Mouse (Mus musculus) T-helper 17 cell (primary cell): ENCODE data around the gene Numa1.
"Not testable (repeated sequence)": the region's sequence is repeated elsewhere in the genome, so short reads cannot be mapped to it uniquely, and the experiment has no call there.

ENCODE experiments used
- in situ Hi-C, 2 experiments: fragments of 300-600 bp; cut with MboI, MseI; formaldehyde crosslinking; loops; 1 replicate in 1 of 2; 2 replicates in 1 of 2; pipeline ENCODE4 v1.15.1; 2025; ENCODE audit warnings: high pct_unique_total_duplicates in 2 of 2

The Numa1 gene

DNA sequence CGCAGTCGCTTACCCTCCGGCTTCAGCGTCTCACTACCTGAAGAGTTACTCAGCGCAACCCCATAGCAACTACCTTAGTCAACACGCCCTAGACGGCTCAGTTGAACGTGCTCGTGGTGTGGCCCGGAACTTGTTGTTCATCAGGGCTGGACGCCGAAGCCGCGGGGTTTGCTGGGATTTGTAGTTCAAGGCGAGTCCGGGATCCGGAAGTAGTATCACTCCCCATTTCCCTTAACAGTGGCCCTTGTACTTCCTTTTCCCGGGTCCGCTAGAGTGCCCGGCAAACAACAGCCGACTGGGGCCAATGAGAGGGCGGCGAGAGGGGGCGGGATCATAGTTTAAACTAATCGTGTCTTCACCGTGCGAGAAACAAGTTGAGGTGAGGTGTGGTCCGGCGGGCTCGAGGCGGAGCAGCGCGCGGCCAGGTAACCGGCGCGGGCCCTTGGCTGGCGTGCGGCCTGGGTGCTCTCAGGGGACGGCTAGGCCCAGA lies at the start of gene Numa1, which contains the start of gene Lrrc51:
Gene Numa1, plus strand, starts transcription at position 361 of the 490 bp plus-strand sequence.
Gene Lrrc51, minus strand, starts transcription at position 145 of the 490 bp plus-strand sequence.
- in situ Hi-C loops, result loop anchor here in 1 of 2 experiments (5.0 kb wide), 1 partner anchor 36 kb away; no protein-coding TSS in a partner anchor

DNA sequence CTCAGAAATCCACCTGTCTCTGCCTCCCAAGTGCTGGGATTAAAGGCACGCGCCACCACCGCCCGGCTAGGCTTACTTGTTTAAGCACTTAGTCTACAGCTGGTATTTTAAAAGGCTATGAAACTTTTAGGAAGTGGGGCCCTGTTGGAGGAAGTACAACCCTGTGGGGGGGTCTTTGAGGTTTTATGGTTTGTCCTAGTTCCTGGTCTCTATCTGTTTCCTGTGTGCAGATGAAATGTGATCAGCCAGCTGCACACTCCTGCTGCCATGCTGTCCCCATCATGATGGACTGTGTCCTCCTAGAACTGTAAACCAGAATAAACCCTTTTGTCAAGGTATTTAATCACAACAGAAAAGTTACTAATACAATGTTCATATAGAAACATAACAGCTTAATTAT lies 49.8 kb upstream of the Numa1 start:
- in situ Hi-C loops, result no loop called here

DNA sequence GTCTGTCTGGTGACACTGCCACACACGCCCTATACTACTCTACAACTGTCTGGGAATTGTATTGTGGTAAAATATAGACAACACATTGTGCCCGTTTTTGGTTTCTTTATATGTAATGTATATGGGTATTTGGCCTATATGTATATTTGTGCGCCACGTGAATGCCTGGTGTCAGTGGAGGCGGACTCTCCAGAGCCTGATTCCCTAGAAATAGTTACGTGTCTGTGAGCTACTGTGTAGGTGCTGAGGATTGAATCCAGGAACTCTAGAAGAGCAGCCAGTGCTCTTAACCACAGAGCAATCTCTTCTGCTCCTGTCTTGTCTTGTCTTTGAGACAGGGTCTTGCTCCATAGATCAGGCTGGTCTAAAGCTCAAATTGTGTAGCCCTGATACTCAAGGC lies 47.6 kb upstream of the Numa1 start:
- in situ Hi-C loops, result no loop called here

DNA sequence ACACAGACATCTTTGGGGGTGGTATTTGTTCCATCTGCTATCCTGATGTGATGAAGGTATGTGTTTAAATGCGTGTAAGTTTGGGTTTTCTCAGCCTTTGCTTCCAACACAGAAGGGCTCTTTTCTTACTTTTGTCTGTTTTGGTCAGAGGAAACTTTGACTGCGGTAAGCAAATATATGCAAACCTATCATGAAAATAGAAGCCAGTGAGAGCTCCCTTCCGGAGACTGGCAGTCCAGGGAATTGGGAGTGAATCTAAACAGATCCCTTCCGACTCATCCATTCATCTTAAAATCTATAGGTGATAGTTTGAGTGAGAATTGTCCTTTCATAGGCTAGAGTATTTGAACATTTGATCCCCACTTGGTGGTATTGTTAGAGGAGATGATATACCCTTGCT lies 45.5 kb upstream of the Numa1 start:
- in situ Hi-C loops, result no loop called here

DNA sequence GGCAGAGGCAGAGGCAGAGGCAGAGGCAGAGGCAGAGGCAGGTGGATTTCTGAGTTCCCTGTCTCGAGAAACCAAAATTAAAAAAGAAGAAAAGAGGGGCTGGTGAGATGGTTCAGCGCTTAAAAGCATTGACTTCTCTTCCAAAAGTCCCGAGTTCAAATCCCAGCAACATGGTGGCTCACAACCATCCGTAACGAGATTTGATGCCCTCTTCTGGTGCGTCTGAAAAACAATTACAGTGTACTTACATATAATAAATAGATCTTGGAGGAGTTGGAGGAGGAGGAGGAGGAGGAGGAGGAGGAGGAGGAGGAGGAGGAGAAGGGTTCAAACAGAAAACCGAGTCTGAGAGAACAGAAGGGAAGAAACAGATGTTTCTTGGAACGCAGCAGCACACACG lies 38.2 kb upstream of the Numa1 start:
- in situ Hi-C loops, result loop anchor here in 1 of 2 experiments (5.0 kb wide), 1 partner anchor 37 kb away; the partner anchor contains the start of genes Lrrc51 and Numa1

DNA sequence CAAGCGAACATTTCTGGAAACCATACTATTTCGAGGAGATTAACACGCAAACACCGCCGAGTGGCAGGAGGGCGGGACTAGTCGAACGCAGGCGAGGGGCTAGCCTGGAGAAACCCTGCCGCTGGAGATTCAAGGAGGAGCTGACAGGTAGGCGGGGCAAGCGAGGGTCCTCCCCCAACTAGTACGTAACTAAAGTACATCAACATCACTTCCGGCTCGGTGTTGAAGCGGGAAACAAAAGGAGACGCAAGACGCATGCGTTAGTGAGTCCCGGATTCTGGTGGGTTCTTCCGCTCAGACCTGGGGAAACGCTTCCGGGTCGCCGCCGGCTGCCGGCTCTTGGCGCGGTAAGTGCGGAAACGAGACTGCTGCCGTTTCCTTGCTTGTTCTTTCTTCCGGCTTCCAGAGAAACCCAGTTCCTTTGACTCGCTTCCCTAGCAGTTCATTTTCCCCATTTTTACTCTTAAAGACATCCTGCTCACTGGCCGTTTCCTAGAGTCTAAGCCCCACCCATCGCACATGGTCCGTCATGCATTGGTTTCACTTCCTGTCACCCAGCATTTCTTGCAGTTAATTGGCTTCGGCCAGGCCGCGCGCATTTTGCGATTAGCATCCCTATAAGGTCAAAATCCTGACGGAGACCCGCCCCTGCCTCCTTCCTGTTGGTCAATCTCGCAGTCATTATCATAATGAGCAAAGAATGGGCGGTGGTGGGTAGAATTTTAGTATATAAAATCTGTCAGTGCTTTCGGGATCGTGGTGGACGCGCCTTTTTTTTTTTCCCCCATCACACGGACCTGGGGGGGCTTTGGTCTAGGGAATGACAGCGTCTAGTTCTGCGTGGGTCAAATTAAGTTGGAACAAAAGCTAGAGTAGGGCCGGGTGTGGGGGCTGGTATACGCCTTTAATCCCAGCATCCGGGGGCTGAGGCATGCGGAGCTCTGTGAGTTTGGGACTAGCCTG lies 37.5 kb upstream of the Numa1 start:
- in situ Hi-C loops, result loop anchor here in 1 of 2 experiments (5.0 kb wide), 1 partner anchor 36 kb away; the partner anchor contains the start of genes Lrrc51 and Numa1

DNA sequence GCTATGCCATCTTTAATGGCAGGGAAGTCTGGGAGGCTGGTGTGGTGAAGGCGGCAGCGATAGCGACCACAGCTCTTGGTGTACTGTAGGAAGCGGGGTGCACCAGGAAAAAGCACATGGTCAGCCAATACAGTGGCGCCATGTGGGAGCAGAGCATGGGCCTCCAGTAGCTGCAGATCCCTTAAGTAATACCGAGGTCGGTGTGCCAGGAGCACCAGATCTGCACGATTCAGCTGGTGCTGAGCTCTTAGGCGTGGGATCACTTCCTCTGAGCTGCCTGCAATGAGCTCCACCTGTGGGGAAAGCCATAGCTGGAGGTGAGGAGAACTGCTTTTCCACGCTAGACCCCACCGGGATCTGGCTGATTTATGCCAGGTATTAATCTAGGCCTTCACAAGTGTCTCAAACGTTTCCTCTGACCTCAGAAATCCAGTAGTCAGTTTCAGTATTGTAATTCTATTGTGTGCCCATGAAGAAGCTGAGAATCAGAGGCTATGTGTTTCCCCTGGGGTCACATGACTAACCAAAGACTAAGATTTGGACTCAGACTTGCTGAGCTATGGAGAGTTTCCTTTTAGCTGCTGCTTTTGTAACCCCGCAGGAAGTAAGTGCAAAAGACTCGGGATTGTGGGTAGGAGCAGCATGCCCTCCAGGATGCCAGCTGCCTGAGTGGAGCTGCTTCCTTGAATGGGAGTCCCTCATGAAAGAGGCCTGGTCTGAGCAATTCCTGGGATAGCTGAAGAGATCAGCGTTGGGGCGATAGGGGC lies 33.4 kb upstream of the Numa1 start:
- in situ Hi-C loops, result no loop called here

DNA sequence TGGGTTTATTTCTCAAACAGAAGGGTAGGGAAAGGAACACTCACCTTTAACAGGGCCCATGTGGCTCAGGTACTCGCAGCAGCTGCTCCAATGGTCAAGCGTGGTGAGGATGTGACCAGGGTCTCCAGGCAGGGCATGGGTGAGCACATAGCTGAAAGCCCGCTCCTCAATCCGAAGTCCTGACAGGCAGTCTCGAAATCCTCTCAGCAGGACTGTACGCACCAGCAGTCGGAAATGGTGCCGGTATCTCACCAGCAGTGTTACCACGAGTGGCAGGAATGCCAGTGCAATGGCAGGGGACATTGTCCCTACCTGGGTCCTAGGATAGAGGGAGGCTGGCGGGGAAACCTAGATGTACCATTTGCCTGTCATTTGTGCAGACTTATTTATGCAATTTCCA lies 31.9 kb upstream of the Numa1 start:
- in situ Hi-C loops, result no loop called here

DNA sequence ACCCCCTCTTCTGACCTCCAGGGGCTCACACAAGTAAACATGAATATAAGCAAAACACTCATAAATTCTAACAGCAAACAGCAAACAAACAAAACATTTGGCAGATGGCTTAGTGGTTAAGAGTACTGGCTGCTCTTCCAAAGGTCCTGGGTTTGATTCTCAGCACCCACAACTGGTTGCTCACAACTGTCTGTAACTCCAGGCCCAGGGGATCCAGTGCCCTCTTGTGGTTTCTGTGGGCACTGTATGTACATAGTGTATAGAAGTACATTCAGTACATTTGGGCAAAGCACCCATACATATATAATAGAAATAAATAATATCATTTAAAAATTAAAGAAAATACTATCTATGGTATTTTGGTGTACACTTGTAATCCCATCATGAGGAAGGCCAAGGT lies 31.1 kb upstream of the Numa1 start:
- in situ Hi-C loops, result no loop called here

DNA sequence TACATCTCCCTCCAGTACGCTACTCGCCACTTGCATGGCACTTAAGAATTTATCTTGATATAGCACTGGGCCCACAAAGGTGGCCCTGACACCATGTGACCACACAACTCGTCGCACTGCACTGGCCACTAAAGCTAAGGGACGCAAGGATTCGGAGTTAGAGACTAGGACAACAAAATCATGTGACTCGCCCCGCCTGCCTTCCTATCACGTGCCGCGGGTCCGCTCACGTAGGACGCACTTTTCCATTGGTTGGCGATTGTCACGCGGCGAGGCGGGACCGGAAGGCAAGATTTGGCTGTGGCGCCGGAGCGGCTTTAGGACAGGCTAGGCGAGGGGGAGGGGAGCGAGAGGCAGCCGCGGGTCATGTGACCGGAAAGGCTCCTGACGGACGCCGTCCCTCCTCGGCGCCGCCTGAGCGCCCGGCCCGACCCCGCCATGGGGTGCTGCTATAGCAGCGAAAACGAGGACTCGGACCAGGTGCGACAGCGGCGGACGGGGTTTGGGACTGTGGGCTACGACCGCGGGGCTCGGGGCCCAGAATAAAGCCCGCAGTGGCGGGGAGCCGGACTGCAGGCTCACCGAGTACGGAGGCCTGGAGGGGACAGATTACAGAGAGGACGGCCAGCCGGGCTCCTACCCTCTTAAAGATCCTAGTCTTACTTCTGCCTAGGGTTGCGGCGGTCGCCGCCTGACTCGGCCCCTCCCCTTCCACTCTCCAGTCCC lies 28.2 kb upstream of the Numa1 start, which contains the start of gene Lamtor1:
Gene Lamtor1, plus strand, starts transcription at position 344 of the 726 bp plus-strand sequence.
- in situ Hi-C loops, result no loop called here

DNA sequence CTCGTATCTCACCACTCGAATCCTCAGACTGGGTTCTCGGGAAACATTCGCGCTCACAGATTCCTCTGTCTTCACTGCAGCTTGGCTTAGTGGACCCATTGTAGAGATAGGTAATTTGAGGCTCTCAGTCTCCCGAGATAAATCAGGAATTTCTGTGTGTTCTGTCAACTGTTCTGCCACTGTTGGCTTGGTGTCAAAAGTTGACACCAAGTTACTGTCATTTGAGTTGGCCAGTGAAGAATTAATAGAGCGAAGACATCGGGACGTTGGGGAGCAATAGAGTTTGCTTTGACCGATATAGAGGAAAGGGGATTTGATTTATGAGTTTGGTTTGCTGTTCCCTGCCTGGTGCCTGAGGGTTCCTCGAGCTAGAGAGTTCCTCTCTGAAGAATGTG lies 27.6 kb upstream of the Numa1 start, which contains the start of gene Tomt:
Gene Tomt, minus strand, starts transcription at position 73 of the 395 bp plus-strand sequence.
- in situ Hi-C loops, result no loop called here

DNA sequence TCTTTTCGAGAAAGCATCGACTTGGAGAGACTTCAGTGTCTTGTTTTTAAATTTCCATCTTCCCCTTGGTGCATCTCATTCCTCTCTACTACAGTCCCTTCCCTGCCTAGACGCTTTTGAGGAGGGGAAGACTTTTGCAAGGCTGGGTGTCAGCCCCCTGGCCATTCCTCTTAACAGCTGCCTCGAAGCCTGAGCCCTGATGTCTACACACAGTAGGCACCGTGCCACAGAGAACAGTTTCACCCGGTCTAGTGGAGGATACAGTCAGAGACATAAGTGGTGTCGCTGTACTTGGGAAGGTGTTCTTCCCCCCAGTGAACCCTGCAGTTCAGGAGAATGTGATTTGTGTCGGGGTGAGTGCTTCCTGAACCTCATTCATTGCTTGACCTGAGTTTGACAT lies 27.2 kb upstream of the Numa1 start:
- in situ Hi-C loops, result no loop called here

DNA sequence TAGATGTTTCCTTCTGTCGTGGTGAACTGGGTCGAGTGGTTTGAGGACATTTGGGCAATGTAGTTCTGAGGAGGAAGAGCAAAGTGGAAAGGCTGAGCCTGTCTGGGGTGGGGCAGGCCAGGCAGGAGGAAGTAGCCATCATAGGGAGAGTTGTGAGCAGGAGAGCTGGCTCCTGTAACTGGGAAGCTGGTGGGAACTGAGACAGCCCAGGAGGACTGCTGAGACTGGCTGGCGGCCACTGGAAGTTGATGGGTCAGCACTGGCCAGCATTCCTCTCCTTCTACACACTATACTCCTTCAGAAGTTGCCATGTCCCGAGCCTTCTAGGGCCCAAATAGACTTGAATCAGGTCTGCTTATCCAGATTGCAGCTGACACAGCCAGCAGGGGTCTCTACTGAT lies 25.5 kb upstream of the Numa1 start:
- in situ Hi-C loops, result no loop called here

DNA sequence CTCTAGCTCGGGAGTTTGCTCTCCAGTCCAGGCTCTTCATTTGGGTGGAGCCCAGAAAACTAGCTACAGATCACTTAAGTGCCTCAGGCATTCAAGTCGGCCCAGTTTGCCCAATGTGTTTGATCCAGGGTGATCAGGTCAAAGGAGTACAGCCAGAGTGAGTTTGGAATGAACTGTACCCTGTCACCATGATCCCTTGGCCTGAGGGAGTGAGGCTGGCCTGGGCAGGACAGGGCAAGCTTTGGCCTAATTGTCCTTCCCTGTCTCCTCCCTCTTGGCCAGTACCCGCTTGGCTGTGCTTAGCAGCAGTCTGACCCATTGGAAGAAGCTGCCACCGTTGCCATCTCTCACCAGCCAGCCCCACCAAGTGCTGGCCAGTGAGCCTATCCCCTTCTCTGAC lies 23.8 kb upstream of the Numa1 start:
- in situ Hi-C loops, result no loop called here

DNA sequence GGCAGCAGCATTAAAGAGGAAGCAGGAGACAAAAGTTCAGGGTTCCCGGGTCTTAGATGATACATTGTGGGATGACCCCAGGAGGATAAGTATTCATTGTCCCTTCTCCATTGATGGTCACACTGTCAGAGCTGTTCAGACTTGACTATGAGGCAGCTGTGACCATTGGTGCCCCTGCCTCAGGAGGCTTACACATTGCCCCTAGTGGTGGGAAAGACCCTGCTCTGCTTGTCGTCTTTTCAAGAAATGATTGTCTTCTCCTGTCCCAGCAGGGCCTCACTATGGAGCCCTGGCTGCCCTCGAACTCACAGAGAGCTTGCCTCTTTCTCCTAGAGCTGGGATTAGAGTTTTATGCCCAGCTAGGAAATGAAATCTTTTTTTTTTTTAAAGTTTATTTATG lies 21.9 kb upstream of the Numa1 start:
- in situ Hi-C loops, result no loop called here

DNA sequence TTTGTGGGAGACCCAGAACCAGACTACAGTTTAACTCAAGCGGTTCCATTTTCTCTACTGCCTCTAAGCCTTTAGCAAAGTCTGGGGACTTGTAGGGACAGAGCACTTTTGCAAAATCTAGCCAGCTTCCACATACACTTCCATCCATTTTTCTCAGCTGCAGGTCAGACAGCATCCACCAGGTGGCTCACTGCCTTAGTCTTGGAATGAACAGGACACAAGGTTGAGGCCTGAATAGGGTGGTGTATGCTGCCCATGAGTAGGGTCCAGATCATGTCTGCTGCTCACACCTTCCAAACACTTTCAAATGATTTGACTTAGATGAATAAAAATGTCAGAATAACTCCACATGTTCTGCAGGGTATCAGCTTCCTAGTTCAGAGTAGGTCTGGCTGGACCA lies 15.8 kb upstream of the Numa1 start:
- in situ Hi-C loops, result loop anchor here in 1 of 2 experiments (5.0 kb wide), 1 partner anchor 164 kb away; the partner anchor contains the start of gene Trpc2

DNA sequence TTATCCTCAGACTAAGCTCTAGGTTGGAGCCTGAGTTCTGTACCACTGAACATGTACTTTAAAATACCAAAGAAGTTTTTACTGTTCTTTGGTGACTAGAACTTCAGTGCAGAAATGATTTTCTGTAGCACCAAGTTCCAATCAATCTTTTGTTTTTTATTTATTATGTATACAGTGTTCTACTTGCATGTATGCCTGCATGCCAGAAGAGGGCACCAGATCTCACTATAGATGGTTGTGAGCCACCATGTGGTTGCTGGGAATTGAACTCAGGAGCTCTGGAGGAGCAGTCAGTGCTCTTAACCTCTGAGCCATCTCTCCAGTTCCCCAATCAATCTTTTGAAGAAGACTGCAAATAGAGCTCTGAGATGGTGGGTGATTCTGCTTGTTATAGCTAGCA lies 8.0 kb upstream of the Numa1 start:
- in situ Hi-C loops, result not testable (repeated sequence)

DNA sequence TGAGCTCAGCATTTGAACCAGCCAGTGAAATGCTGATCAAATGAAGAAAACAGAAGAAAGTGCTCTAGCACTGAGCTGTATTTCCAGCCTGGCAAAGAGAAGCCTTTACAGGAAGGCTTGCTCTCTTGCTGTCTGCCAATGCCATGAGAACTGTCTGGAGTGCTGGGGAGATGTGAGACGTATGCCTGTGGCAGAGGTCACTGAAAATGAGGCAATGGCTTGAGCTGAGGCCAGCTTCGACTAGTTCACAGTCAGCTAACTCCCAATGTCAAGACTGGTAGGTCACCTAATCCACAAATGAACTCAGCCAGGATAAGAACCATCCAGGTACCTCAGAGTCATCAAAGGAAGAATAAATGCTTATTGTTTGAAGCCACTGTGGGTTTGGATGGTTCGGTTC lies 5.8 kb upstream of the Numa1 start:
- in situ Hi-C loops, result no loop called here

DNA sequence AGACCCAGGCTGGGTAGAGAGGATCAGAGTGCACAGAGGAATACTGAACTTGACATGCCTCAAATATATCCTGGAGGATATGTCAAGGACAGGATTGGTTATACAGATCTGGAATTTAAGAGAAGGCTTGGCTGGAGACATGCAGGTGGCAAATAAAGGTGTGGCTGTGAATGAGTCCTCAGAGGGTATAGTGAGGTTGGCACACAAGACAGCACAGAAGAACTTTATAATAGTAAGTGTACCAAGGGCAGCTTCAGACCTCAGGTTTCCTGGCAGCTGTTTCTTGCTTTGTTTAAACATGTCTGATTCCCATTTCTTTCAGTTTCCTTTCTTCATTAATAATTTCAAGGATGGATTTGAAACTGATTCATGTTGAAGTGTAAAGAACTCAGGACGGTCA lies 1.4 kb upstream of the Numa1 start:
- in situ Hi-C loops, result loop anchor here in 1 of 2 experiments (5.0 kb wide), 1 partner anchor 35 kb away; no protein-coding TSS in a partner anchor

DNA sequence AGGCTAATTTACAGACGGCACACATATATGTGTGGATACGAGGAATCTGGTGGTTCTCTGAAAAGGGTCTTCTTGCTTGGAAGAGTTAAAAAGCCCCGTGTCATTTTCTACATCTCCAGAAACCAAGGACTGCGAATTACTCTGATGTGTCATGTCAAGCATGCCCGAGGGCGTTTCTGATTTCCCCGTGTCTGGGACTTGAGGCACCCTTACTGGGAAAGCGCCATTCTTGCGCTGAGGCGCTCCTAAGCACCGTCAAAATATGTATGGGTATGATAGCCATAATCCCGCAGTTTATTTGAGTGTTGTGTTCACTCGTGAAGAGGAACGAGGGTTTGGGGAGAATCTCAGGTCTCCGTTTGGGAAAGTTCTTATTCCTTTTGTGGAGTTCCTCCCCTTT lies 611 bp upstream of the Numa1 start:
- in situ Hi-C loops, result loop anchor here in 1 of 2 experiments (5.0 kb wide), 1 partner anchor 36 kb away; no protein-coding TSS in a partner anchor

DNA sequence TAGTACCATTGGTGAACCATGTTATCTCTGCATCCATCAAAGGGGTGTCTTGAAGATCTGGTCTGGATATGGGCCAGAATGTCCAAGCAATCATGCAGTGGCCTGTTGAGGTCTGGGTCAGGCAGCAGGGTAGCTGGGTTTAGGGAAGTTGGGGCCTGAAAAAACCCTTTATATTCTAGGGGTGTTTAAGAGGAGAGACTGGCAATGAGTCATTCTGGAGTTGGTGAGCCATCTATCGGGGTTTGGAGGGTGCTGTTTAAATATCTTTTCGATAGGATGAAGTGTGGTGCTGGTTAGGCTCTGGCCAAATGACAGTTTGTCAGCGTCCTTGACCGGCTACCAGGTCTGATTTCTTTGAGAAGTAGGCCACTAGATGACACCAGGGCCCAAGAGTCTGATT lies 2.0 kb downstream of the Numa1 start:
- in situ Hi-C loops, result loop anchor here in 1 of 2 experiments (5.0 kb wide), 1 partner anchor 616 kb away; no protein-coding TSS in a partner anchor
